Mouse (Mus musculus) forebrain, embryonic 14.5 days (tissue): ENCODE measurements at regions not wholly inside any gene's neighbourhood (a gene's known extent, or its start where the extent isn't known, plus 50 kb on each side); places are given as distances from the start of the nearest gene placed in this dataset.
A peak's percentile ranks its signal among the peaks of the same experiment; 100 is the strongest.

Experiments
- ATAC-seq: fragments of 200-750 bp; cut with Nextera tagmentation; 2 replicates; pipeline ENCODE4 v1.8.0; 2017; ENCODE audit warnings: mild to moderate bottlenecking, moderate library complexity
- DNase-seq: peaks from one replicate; pipeline ENCODE4 v3.0.0-alpha.2; 2015; ENCODE audit warnings: low spot score
- H3K27ac ChIP-seq: fragments of 300-500 bp; sonication (generic); 2 replicates; pipeline ENCODE4 v1.5.1; 2014; ENCODE audit warnings: low read depth, mild to moderate bottlenecking, control low read depth, low read length, moderate library complexity
- H3K27me3 ChIP-seq: fragments of 300-500 bp; sonication (generic); replicated peaks from 2 replicates; pipeline ENCODE4 v1.6.1; 2014; ENCODE audit warnings: low read length, control low read depth, mixed read lengths; ENCODE audit not compliant: control insufficient read depth, insufficient read depth
- H3K36me3 ChIP-seq: fragments of 300-500 bp; sonication (generic); 2 replicates; pipeline ENCODE4 v1.6.1; 2014; ENCODE audit warnings: low read length, control low read depth; ENCODE audit not compliant: control insufficient read depth, insufficient read depth
- H3K4me1 ChIP-seq: fragments of 300-500 bp; sonication (generic); 2 replicates; pipeline ENCODE4 v1.6.1; 2014; ENCODE audit warnings: antibody characterized with exemption, low read length, control low read depth; ENCODE audit not compliant: control insufficient read depth, insufficient read depth
- H3K4me2 ChIP-seq: fragments of 300-500 bp; sonication (generic); 2 replicates; pipeline ENCODE4 v1.6.1; 2014; ENCODE audit warnings: mild to moderate bottlenecking, control low read depth, low read length
- H3K4me3 ChIP-seq: fragments of 300-500 bp; sonication (generic); 2 replicates; pipeline ENCODE4 v1.5.1; 2014; ENCODE audit warnings: low read depth, low read length, control low read depth
- H3K9ac ChIP-seq: fragments of 300-500 bp; sonication (generic); 2 replicates; pipeline ENCODE4 v1.6.1; 2014; ENCODE audit warnings: mild to moderate bottlenecking, low read length, control low read depth, moderate library complexity
- H3K9me3 ChIP-seq: fragments of 300-500 bp; sonication (generic); replicated peaks from 2 replicates; pipeline ENCODE4 v1.6.1; 2016; ENCODE audit warnings: low read length, control low read depth, mixed read lengths; ENCODE audit not compliant: control insufficient read depth
- WGBS: fragments of 180-500 bp; shearing (Covaris S2); extraction: QIAGEN DNeasy Blood & Tissue Kit; methylation state at CpG from one replicate; pipeline ENCODE4 v1.1.7; 2014; 5-methylcytosine and 5-hydroxymethylcytosine counted together

GRCm38 (mm10) chr11:41728839-41729238, 271.8 kb downstream of the Gabrg2 start:
- H3K4me1 ChIP-seq: no peaks in the 10 kb centered on the region
- H3K27me3 ChIP-seq: no peaks in the 10 kb centered on the region
- H3K36me3 ChIP-seq: no peaks in the 10 kb centered on the region
- H3K4me3 ChIP-seq: no peak overlapping the region
- WGBS: 90% methylated on average over 2 of the region's 2 CpGs
- H3K9me3 ChIP-seq: no peaks in the 10 kb centered on the region
- no peak for ATAC-seq
- peak; percentile 55 for DNase-seq
- H3K4me2 ChIP-seq: no peak overlapping the region
- no peak overlapping the region for H3K27ac ChIP-seq
- no peak overlapping the region for H3K9ac ChIP-seq

GRCm38 (mm10) chr11:41716616-41717015, 284.0 kb downstream of the Gabrg2 start:
- WGBS: 79% methylated on average over 1 of the region's 1 CpGs
- Histone ChIP-seq H3K27me3 (no peaks in the 10 kb centered on the region), H3K4me1 (no peaks in the 10 kb centered on the region), H3K4me2 (no peak overlapping the region), H3K9me3 (no peaks in the 10 kb centered on the region), H3K27ac (no peak overlapping the region), H3K4me3 (no peak overlapping the region), H3K36me3 (no peaks in the 10 kb centered on the region), H3K9ac (no peak overlapping the region)
- DNase-seq (no peak), ATAC-seq (no peak)

GRCm38 (mm10) chr11:41690682-41691081, 310.0 kb downstream of the Gabrg2 start:
- WGBS: 76% methylated on average over 3 of the region's 3 CpGs
- no peaks in the 10 kb centered on the region for H3K36me3 ChIP-seq
- no peaks in the 10 kb centered on the region for H3K27me3 ChIP-seq
- H3K4me2 ChIP-seq: no peak overlapping the region
- no peak for ATAC-seq
- no peak overlapping the region for H3K27ac ChIP-seq
- H3K4me3 ChIP-seq: no peak overlapping the region
- no peak overlapping the region for H3K9ac ChIP-seq
- H3K4me1 ChIP-seq: no peaks in the 10 kb centered on the region
- no peaks in the 10 kb centered on the region for H3K9me3 ChIP-seq
- no peak for DNase-seq

- H3K4me1 ChIP-seq: no peaks in the 10 kb centered on the region
- no peak overlapping the region for H3K9ac ChIP-seq
- no peak overlapping the region for H3K4me3 ChIP-seq
- 29% methylated on average over 1 of the region's 1 CpGs for WGBS
- H3K36me3 ChIP-seq: no peaks in the 10 kb centered on the region
- no peak overlapping the region for H3K27ac ChIP-seq
- no peak for ATAC-seq
- H3K9me3 ChIP-seq: no peaks in the 10 kb centered on the region
- DNase-seq: no peak
- H3K27me3 ChIP-seq: no peaks in the 10 kb centered on the region
- no peak overlapping the region for H3K4me2 ChIP-seq
Measured at GRCm38 (mm10) chr11:41682991-41683390, 317.7 kb downstream of the Gabrg2 start.

- WGBS: 76% methylated on average over 1 of the region's 1 CpGs
- ATAC-seq (no peak), DNase-seq (no peak)
- Histone ChIP-seq H3K36me3 (no peaks in the 10 kb centered on the region), H3K9me3 (no peaks in the 10 kb centered on the region), H3K27me3 (no peaks in the 10 kb centered on the region), H3K9ac (no peak overlapping the region), H3K4me3 (no peak overlapping the region), H3K4me2 (no peak overlapping the region), H3K27ac (no peak overlapping the region), H3K4me1 (no peaks in the 10 kb centered on the region)
Measured at GRCm38 (mm10) chr11:41652566-41652965, 348.1 kb downstream of the Gabrg2 start.

GRCm38 (mm10) chr11:41645502-41645891, 355.2 kb downstream of the Gabrg2 start:
- Histone ChIP-seq H3K9me3 (no peaks in the 10 kb centered on the region), H3K36me3 (no peaks in the 10 kb centered on the region), H3K4me3 (no peak overlapping the region), H3K4me2 (no peak overlapping the region), H3K4me1 (no peaks in the 10 kb centered on the region), H3K9ac (no peak overlapping the region), H3K27me3 (no peaks in the 10 kb centered on the region), H3K27ac (no peak overlapping the region)
- DNase-seq (no peak), ATAC-seq (no peak)
- WGBS: 40% methylated on average over 4 of the region's 4 CpGs

- Histone ChIP-seq H3K4me3 (no peak overlapping the region), H3K36me3 (no peaks in the 10 kb centered on the region), H3K4me1 (no peaks in the 10 kb centered on the region), H3K9ac (no peak overlapping the region), H3K27me3 (no peaks in the 10 kb centered on the region), H3K9me3 (no peaks in the 10 kb centered on the region), H3K4me2 (no peak overlapping the region), H3K27ac (no peak overlapping the region)
- peak; percentile 82 for ATAC-seq
- peak; percentile 48 for DNase-seq
- WGBS: 45% methylated on average over 7 of the region's 7 CpGs
Measured at GRCm38 (mm10) chr11:41644725-41645501, 355.7 kb downstream of the Gabrg2 start.

GRCm38 (mm10) chr11:41644083-41644482, 356.6 kb downstream of the Gabrg2 start:
- H3K36me3 ChIP-seq: no peaks in the 10 kb centered on the region
- no peak for DNase-seq
- H3K9me3 ChIP-seq: no peaks in the 10 kb centered on the region
- WGBS: 57% methylated on average over 3 of the region's 3 CpGs
- H3K9ac ChIP-seq: no peak overlapping the region
- no peaks in the 10 kb centered on the region for H3K27me3 ChIP-seq
- H3K4me2 ChIP-seq: no peak overlapping the region
- no peak for ATAC-seq
- H3K4me1 ChIP-seq: no peaks in the 10 kb centered on the region
- no peak overlapping the region for H3K27ac ChIP-seq
- H3K4me3 ChIP-seq: no peak overlapping the region

GRCm38 (mm10) chr11:41599006-41599405, 401.7 kb downstream of the Gabrg2 start:
- Histone ChIP-seq H3K4me3 (no peak overlapping the region), H3K9me3 (no peaks in the 10 kb centered on the region), H3K27ac (no peak overlapping the region), H3K36me3 (no peaks in the 10 kb centered on the region), H3K9ac (no peak overlapping the region), H3K4me1 (no peaks in the 10 kb centered on the region), H3K27me3 (no peaks in the 10 kb centered on the region), H3K4me2 (no peak overlapping the region)
- DNase-seq (peak; percentile 16), ATAC-seq (no peak)
- 88% methylated on average over 1 of the region's 1 CpGs for WGBS
